Mouse (Mus musculus) lung, embryonic 16.5 days (tissue): ENCODE data around the gene Btbd9. TPM values are rescaled to one million over a fixed set of nuclear protein-coding genes. Genes with fewer than 3 reads are reported as not detected.

Experiments used
- ATAC-seq: fragments of 200-750 bp; cut with Nextera tagmentation; 2 replicates; pipeline ENCODE4 v1.8.0; 2017; ENCODE audit warnings: low read depth, mild to moderate bottlenecking, moderate library complexity
- H3K27ac ChIP-seq: fragments of 300-500 bp; sonication (generic); 2 replicates; pipeline ENCODE4 v1.5.1; 2014; ENCODE audit warnings: mild to moderate bottlenecking, control low read depth, low read length
- H3K27me3 ChIP-seq: fragments of 300-500 bp; sonication (generic); 2 replicates; pipeline ENCODE4 v1.6.1; 2014; ENCODE audit warnings: low read depth, low read length, mixed read lengths; ENCODE audit not compliant: control insufficient read depth, insufficient read depth
- H3K36me3 ChIP-seq: fragments of 300-500 bp; sonication (generic); 2 replicates; pipeline ENCODE4 v1.6.1; 2014; ENCODE audit warnings: low read length; ENCODE audit not compliant: control insufficient read depth, insufficient read depth
- H3K4me1 ChIP-seq: fragments of 300-500 bp; sonication (generic); replicated peaks from 2 replicates; pipeline ENCODE4 v1.6.1; 2014; ENCODE audit warnings: low read length, mixed read lengths; ENCODE audit not compliant: control insufficient read depth, insufficient read depth
- H3K4me2 ChIP-seq: fragments of 300-500 bp; sonication (generic); 2 replicates; pipeline ENCODE4 v1.6.1; 2014; ENCODE audit warnings: low read depth, low read length, control low read depth
- H3K4me3 ChIP-seq: fragments of 300-500 bp; sonication (generic); 2 replicates; pipeline ENCODE4 v1.5.1; 2014; ENCODE audit warnings: mild to moderate bottlenecking, low read length, control low read depth
- H3K9ac ChIP-seq: fragments of 300-500 bp; sonication (generic); 2 replicates; pipeline ENCODE4 v1.6.1; 2014; ENCODE audit warnings: low read length, control low read depth
- H3K9me3 ChIP-seq: fragments of 300-500 bp; sonication (generic); 2 replicates; pipeline ENCODE4 v1.6.1; 2016; ENCODE audit warnings: low read length; ENCODE audit not compliant: control insufficient read depth
- WGBS: fragments of 180-500 bp; shearing (Covaris S2); extraction: QIAGEN DNeasy Blood & Tissue Kit; methylation state at CpG from one replicate; pipeline ENCODE4 v1.1.7; 2014; 5-methylcytosine and 5-hydroxymethylcytosine counted together
- polyA plus RNA-seq: library from polyadenylated mRNA; unstranded; fragments of >200 nt; fragmentation: Nextera tagmentation; extraction: Ambion mirVana; gene quantifications from 2 replicates; pipeline ENCODE4 v1.2.1, GENCODE M21; 2015

The Btbd9 gene
- polyA plus RNA-seq, 1 experiment from 2014 or later: 55.8 TPM

DNA sequence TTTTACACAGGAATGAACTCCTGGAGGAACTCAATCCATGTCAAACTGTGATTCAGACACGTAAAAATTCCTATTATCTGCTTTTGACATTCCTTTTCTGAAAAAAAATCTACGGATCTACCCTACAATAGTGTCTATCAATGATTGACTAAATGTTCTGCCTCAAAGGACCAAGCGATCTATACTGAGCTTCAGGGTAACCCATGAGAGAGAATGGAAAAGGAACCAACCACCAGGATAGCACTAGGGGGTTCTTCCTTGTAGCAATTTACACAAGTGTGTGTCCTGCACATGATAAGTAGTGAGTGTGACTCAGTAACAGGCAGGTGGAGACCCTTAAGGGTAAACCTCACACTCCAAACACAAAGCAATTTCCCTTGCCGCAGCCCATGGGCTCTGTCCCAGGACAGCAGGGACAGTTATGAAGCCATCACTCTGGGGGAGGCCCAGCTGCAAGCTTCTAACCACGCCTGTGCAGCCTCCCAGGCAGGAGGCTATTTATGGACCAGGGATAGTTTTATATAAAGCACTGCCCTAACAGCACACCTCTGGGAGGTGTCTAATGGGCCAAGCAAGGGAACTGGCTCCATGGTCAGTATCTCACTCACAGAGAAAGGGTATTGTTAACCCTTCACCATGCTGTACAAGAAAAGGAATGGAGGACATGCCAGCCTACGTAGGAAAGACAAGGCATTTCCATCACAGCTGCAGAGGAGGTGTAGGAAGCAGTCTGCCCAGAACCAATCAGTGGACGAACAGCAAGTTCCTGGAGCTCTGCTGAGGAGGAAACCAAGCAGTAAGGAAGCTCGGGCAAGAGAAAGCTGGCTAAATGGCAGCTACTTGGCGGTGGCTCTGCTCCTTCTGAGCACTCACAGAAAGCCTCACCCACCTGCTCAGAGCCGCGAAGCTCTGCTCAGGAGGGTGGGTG, 306.9 kb downstream of the Btbd9 start:
- ATAC-seq: no peak
- 60% methylated on average over 11 of the region's 11 CpGs for WGBS
- Histone ChIP-seq H3K4me3 (no peak overlapping the region), H3K9ac (no peak overlapping the region), H3K4me1 (no peaks in the 10 kb centered on the region; the same call in 1 of the 2 replicates), H3K36me3 (no peaks in the 10 kb centered on the region), H3K4me2 (no peak overlapping the region), H3K27me3 (no peaks in the 10 kb centered on the region), H3K27ac (no peak overlapping the region), H3K9me3 (no peaks in the 10 kb centered on the region)

DNA sequence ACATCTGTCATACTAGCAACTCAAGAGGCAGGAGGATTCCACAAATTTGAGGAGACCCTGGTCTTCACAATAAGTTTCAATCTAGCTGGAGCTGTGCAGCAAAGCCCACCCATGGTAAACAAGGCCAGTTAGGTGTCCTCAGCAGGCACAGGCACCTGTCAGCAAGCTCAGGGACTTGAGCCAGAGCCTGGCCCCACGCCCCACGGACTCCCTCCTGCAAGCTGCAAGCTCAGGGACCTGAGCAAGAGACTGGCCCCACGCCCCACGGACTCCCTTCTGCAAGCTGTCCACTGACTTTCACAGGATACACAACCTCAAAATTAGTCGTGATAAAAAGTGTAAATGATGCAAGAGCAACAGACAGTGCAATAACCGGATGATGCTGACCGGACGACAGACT, 307.8 kb downstream of the Btbd9 start:
- no peak overlapping the region for H3K9ac ChIP-seq
- no peaks in the 10 kb centered on the region for H3K9me3 ChIP-seq
- H3K4me2 ChIP-seq: no peak overlapping the region
- WGBS: 85% methylated on average over 8 of the region's 8 CpGs
- H3K27ac ChIP-seq: no peak overlapping the region
- H3K4me3 ChIP-seq: no peak overlapping the region
- H3K27me3 ChIP-seq: no peaks in the 10 kb centered on the region
- no peaks in the 10 kb centered on the region; the same call in 1 of the 2 replicates for H3K4me1 ChIP-seq
- H3K36me3 ChIP-seq: no peaks in the 10 kb centered on the region
- ATAC-seq: no peak

DNA sequence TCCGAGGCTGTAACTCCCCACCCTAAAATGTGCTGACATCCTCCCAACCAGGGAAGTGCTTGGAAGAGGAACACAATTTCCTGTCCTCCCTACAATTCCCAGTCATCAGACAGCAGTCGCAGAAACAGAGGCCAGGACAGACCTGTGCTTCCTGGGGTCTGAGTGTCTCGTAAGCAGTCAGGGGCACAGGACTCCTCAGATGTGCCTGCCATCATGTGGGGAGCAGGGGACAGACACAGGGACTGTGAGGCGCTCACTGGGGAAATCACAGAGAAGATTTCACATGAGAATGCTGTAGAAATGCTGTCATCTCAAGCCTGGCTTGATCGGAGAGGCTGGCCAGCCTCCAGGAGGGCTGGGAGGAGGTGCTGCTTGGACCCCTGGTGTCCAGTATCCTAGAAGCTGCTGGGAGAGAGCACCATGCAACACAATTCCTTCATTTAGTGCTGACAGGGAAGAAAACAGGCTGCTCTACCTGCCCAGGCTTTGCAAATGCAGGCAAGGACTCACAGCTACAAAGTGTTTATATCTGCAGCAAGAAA, 308.8 kb downstream of the Btbd9 start:
- no peak overlapping the region for H3K27ac ChIP-seq
- H3K4me1 ChIP-seq: no peaks in the 10 kb centered on the region; the same call in 1 of the 2 replicates
- H3K36me3 ChIP-seq: no peaks in the 10 kb centered on the region
- WGBS: 50% methylated on average over 5 of the region's 5 CpGs
- H3K9ac ChIP-seq: no peak overlapping the region
- H3K4me3 ChIP-seq: no peak overlapping the region
- no peaks in the 10 kb centered on the region for H3K27me3 ChIP-seq
- ATAC-seq: no peak
- no peak overlapping the region for H3K4me2 ChIP-seq
- no peaks in the 10 kb centered on the region for H3K9me3 ChIP-seq

DNA sequence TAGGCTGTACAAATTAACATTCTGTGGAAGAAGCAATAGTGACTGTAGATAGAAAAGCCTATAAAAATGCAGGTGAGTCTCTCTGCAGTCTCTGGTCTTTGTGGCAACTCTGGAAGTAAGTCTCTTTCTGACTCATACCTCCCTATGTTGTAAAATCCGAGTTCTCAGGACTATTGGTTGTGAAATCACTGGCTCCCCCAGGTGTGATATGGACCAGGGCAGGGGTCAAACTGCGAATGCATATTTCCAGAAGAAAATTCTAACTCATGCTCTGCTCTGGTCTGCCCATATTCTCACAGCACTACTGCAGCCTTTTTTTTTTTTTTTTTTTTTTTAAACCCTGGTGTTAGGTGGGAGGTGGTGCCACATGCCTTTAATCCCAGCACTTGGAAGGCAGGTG, 312.8 kb downstream of the Btbd9 start:
- no peak overlapping the region for H3K9ac ChIP-seq
- no peaks in the 10 kb centered on the region for H3K27me3 ChIP-seq
- no peak overlapping the region for H3K27ac ChIP-seq
- no peak for ATAC-seq
- 81% methylated on average over 2 of the region's 2 CpGs for WGBS
- peaks cover 4% of the 10 kb centered on the region; the same call in 1 of the 2 replicates for H3K4me1 ChIP-seq
- no peak overlapping the region for H3K4me2 ChIP-seq
- no peak overlapping the region for H3K4me3 ChIP-seq
- no peaks in the 10 kb centered on the region for H3K36me3 ChIP-seq
- no peaks in the 10 kb centered on the region for H3K9me3 ChIP-seq

DNA sequence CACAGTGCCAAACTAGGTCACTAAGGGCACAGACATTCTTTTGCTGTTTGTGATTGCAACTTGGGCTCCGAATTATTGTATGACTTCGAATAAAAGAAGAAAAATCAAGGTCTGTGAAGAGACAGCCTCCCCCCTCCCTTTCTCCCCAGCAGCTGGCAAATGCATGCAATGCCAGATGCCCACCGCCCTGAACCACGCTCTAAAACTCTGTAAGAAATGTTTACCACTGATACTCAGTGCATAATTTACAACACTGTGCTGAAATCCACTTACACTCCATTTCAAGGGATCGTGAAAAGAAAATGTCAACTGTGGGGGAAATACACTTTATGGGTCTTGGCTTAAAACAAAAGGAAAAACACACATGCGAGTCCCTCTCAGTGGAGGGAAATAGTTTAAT, 313.3 kb downstream of the Btbd9 start:
- peaks cover 4% of the 10 kb centered on the region; the same call in 1 of the 2 replicates for H3K4me1 ChIP-seq
- ATAC-seq: no peak
- WGBS: 66% methylated on average over 6 of the region's 6 CpGs
- H3K4me2 ChIP-seq: no peak overlapping the region
- no peak overlapping the region for H3K4me3 ChIP-seq
- H3K27ac ChIP-seq: no peak overlapping the region
- H3K9me3 ChIP-seq: no peaks in the 10 kb centered on the region
- H3K27me3 ChIP-seq: no peaks in the 10 kb centered on the region
- no peak overlapping the region for H3K9ac ChIP-seq
- H3K36me3 ChIP-seq: no peaks in the 10 kb centered on the region

GRCm38 (mm10) chr17:30262440-30262839, 313.8 kb downstream of the Btbd9 start:
- Histone ChIP-seq H3K4me1 (peaks cover 4% of the 10 kb centered on the region; the same call in 1 of the 2 replicates), H3K4me2 (no peak overlapping the region), H3K27me3 (no peaks in the 10 kb centered on the region), H3K27ac (no peak overlapping the region), H3K9ac (no peak overlapping the region), H3K4me3 (no peak overlapping the region), H3K9me3 (no peaks in the 10 kb centered on the region), H3K36me3 (no peaks in the 10 kb centered on the region)
- 85% methylated on average over 4 of the region's 4 CpGs for WGBS
- ATAC-seq: no peak

GRCm38 (mm10) chr17:30261983-30262340, 314.3 kb downstream of the Btbd9 start:
- Histone ChIP-seq H3K4me2 (no peak overlapping the region), H3K27me3 (no peaks in the 10 kb centered on the region), H3K27ac (no peak overlapping the region), H3K4me1 (peaks cover 4% of the 10 kb centered on the region; the same call in 1 of the 2 replicates), H3K9me3 (no peaks in the 10 kb centered on the region), H3K9ac (no peak overlapping the region), H3K36me3 (no peaks in the 10 kb centered on the region), H3K4me3 (no peak overlapping the region)
- 92% methylated on average over 3 of the region's 3 CpGs for WGBS
- ATAC-seq: no peak

GRCm38 (mm10) chr17:30261307-30261982, 314.8 kb downstream of the Btbd9 start:
- ATAC-seq: no peak
- WGBS: 47% methylated on average over 10 of the region's 10 CpGs

DNA sequence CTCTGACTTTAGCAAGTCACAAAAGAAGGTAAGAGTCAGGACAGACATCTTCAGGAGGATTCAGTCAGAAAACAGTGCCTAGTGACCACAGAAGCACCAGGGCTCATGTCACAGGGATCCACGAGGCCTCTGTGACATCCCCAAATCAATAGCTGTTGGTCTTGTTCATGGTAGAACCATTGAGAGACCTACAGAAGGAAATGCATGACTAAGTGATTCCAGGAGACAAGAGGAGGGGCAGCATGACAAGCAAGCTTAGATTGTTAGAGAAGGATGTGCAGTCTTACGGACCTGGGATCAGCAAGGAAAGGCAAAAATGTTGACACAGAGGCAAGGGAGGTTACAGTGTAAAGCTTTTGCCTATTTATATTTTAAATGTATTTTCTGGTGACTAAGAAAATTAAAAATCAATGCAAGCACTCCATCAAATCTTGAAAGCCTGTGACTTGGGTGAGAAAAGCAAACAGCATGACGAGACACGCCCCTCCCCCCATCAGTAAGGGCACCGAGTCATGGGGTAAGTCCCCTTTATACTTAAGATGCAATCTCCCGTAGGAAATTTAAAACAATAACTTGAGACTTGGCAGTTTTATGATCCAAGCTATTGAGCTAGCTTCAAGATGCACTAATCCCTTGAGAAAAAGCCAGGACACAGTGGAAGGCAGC, 315.5 kb downstream of the Btbd9 start:
- ATAC-seq: no peak
- H3K36me3 ChIP-seq: no peaks in the 10 kb centered on the region
- peaks cover 4% of the 10 kb centered on the region; the same call in 1 of the 2 replicates for H3K4me1 ChIP-seq

More at GRCm38 (mm10) chr17:30261307-30261982, 314.8 kb downstream of the Btbd9 start:
- Histone ChIP-seq H3K4me2 (no peak overlapping the region), H3K9ac (no peak overlapping the region), H3K27ac (no peak overlapping the region), H3K9me3 (no peaks in the 10 kb centered on the region), H3K4me1 (peaks cover 4% of the 10 kb centered on the region; the same call in 1 of the 2 replicates), H3K36me3 (no peaks in the 10 kb centered on the region), H3K4me3 (no peak overlapping the region), H3K27me3 (no peaks in the 10 kb centered on the region)

More for the DNA sequence above, 315.5 kb downstream of the Btbd9 start:
- Histone ChIP-seq H3K9ac (no peak overlapping the region), H3K4me2 (no peak overlapping the region), H3K27ac (no peak overlapping the region), H3K27me3 (no peaks in the 10 kb centered on the region), H3K4me3 (no peak overlapping the region), H3K9me3 (no peaks in the 10 kb centered on the region)
- 46% methylated on average over 6 of the region's 6 CpGs for WGBS
